Mouse (Mus musculus) forebrain, embryonic 12.5 days (tissue): ENCODE results near the gene Tada1. TPM values are rescaled to one million over a fixed set of nuclear protein-coding genes. Genes with fewer than 3 reads are reported as not detected.

Experiments used
- ATAC-seq: fragments of 200-750 bp; cut with Nextera tagmentation; 2 replicates; pipeline ENCODE4 v1.8.0; 2017; ENCODE audit warnings: moderate TSS enrichment; ENCODE audit not compliant: low FRiP score
- H3K27ac ChIP-seq: fragments of 300-500 bp; sonication (generic); 2 replicates; pipeline ENCODE4 v1.5.1; 2016; ENCODE audit warnings: mild to moderate bottlenecking
- H3K27me3 ChIP-seq: fragments of 300-500 bp; sonication (generic); 2 replicates; pipeline ENCODE4 v1.6.1; 2016; ENCODE audit warnings: mild to moderate bottlenecking
- H3K36me3 ChIP-seq: fragments of 300-500 bp; sonication (generic); replicated peaks from 2 replicates; pipeline ENCODE4 v1.6.1; 2016; ENCODE audit warnings: mild to moderate bottlenecking
- H3K4me1 ChIP-seq: fragments of 300-500 bp; sonication (generic); 2 replicates; pipeline ENCODE4 v1.6.1; 2016
- H3K4me2 ChIP-seq: fragments of 300-500 bp; sonication (generic); 2 replicates; pipeline ENCODE4 v1.6.1; 2016; ENCODE audit warnings: mild to moderate bottlenecking, moderate library complexity
- H3K4me3 ChIP-seq: fragments of 300-500 bp; sonication (generic); replicated peaks from 2 replicates; pipeline ENCODE4 v1.5.1; 2016; ENCODE audit warnings: mild to moderate bottlenecking
- H3K9ac ChIP-seq: fragments of 300-500 bp; sonication (generic); 2 replicates; pipeline ENCODE4 v1.6.1; 2016; ENCODE audit warnings: mild to moderate bottlenecking
- H3K9me3 ChIP-seq: fragments of 300-500 bp; sonication (generic); 2 replicates; pipeline ENCODE4 v1.6.1; 2016
- WGBS: fragments of 180-500 bp; shearing (Covaris S2); methylation state at CpG from one replicate; pipeline ENCODE4 v1.1.7; 2016; 5-methylcytosine and 5-hydroxymethylcytosine counted together
- polyA plus RNA-seq: library from polyadenylated mRNA; unstranded; fragments of >200 nt; fragmentation: Nextera tagmentation; extraction: Ambion mirVana; gene quantifications from 2 replicates; pipeline ENCODE4 v1.2.1, GENCODE M21; 2016

Tada1 gene
- polyA plus RNA-seq, 1 experiment from 2014 or later: 63.0 TPM

DNA sequence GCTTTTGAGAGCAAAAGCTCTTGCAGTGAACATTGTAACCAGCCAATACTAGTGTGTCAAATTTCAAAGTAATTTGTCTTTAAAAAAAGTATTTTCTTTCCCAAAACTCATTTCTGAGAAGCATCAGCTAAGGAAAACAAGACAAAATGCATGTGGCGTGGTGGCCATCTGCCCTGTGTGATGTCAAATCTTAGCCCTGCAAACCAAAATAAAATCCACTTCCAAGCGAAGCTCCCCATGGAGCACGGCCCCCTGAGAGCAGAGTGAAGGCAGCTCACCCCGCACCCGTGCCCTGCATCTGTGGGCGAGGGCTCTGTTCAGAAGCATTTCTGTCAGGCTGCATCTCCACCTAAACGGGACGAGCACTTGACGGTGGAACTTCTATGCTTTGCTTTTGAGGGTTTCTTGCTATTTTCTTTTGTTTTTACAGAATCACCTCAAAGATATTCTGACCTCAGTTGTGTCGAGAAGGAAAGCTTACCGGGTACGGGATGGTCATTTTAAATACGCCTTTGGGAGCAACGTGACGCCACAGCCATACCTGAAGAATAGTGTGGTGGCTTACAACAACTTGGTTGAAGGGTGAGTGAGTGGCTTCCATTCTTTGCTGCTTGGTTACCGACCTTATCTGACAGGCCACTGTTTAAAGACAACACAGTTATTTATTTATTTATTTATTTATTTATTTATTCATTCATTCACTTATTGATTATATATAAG is 10.7 kb downstream of the Tada1 start:
- Histone ChIP-seq H3K4me1 (no peaks in the 10 kb centered on the region), H3K4me2 (no peak overlapping the region), H3K27me3 (no peaks in the 10 kb centered on the region), H3K9me3 (no peaks in the 10 kb centered on the region), H3K36me3 (peaks cover 96% of the 10 kb centered on the region), H3K9ac (no peak overlapping the region), H3K4me3 (no peak overlapping the region), H3K27ac (no peak overlapping the region)
- no peak for ATAC-seq
- 95% methylated on average over 16 of the region's 16 CpGs for WGBS

DNA sequence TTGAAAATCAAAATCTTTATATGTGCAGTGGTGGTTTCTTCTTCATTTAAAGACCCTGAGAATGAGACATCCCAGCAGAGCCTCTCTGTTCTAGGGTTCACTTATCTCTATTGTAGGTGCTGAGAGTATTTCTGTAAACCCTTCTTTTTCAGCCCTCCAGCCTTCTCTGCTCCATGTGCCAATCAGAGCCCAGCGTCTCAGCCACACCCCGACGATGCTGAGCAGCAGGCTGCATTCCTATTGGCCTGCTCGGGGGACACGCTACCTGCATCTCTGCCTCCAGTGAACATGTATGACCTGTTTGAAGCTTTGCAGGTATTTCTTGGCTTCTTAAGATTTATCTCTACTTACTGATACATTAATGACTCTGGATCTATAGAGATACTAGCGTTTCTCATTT is 12.8 kb downstream of the Tada1 start:
- WGBS: 97% methylated on average over 6 of the region's 6 CpGs

DNA sequence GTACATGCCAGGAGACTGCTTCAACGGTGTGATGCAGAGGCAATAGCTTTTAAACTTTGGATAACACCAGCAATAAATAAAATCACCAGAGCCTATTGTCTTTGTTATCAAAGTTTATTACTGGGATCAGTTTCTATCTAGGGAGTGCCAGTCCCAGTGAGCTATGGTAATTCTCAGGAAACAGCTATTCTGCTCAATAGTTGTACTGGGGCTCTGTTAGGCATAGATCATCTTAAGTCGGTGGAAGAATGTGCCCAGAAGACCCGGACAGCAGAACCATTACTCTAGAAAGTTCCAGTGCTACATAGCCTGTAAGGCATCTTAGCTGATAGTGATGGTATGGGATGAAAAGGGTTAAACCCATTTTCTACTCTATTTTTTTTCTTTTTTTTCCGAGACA is 15.9 kb downstream of the Tada1 start:
- no peak for ATAC-seq
- Histone ChIP-seq H3K4me1 (no peaks in the 10 kb centered on the region), H3K27ac (no peak overlapping the region), H3K4me2 (no peak overlapping the region), H3K4me3 (no peak overlapping the region), H3K9ac (no peak overlapping the region), H3K9me3 (no peaks in the 10 kb centered on the region), H3K36me3 (peaks cover 96% of the 10 kb centered on the region), H3K27me3 (no peaks in the 10 kb centered on the region)
- 81% methylated on average over 4 of the region's 4 CpGs for WGBS

More for the DNA sequence above, 12.8 kb downstream of the Tada1 start:
- ATAC-seq: no peak
- Histone ChIP-seq H3K27ac (no peak overlapping the region), H3K4me1 (no peaks in the 10 kb centered on the region), H3K36me3 (peaks cover 95% of the 10 kb centered on the region), H3K4me2 (no peak overlapping the region), H3K9me3 (no peaks in the 10 kb centered on the region), H3K27me3 (no peaks in the 10 kb centered on the region), H3K9ac (no peak overlapping the region), H3K4me3 (no peak overlapping the region)

DNA sequence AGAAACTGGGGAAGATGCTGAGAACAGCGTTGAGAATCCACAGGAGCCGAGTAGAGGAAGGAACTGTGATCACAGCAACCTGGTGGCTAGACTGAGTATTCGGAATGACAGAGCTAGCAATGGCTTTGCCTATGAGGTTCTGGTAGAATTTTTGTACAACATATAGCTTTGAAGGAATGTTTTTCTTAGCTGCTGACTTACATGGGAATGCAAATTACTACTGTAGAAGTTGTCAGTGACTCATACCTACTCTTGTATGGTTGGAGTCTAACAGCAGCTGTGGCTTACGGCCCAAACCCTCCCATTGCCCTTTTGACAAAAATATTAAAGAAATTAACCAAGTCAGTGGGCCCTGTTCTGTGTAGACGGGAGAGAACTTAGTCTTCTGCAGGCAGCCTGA is 16.8 kb downstream of the Tada1 start:
- Histone ChIP-seq H3K4me1 (no peaks in the 10 kb centered on the region), H3K27me3 (no peaks in the 10 kb centered on the region), H3K4me3 (no peak overlapping the region), H3K9me3 (no peaks in the 10 kb centered on the region), H3K9ac (no peak overlapping the region), H3K4me2 (no peak overlapping the region), H3K27ac (no peak overlapping the region), H3K36me3 (peaks cover 96% of the 10 kb centered on the region)
- no peak for ATAC-seq
- 93% methylated on average over 5 of the region's 5 CpGs for WGBS

DNA sequence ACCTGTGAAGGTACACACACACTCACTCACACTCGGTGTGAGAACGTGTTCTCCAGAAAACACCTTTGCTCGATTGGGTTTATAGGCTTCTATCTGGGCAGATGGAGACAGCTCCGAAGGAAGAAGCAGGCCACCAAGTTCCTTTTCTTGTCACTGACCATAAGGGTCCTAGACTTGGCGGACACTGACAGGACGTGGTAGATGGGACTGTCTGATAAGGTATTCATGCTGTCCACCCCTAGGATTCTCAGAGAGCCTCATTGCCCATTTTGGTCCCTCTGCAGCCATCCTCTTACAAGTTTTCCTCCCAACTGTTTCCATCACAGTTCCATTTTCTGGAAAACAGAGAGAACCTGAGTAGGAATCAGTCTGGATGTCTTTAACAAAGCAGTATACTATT is 17.5 kb downstream of the Tada1 start:
- Histone ChIP-seq H3K4me1 (no peaks in the 10 kb centered on the region), H3K27me3 (no peaks in the 10 kb centered on the region), H3K4me3 (no peak overlapping the region), H3K9me3 (no peaks in the 10 kb centered on the region), H3K36me3 (peaks cover 96% of the 10 kb centered on the region), H3K4me2 (no peak overlapping the region), H3K9ac (no peak overlapping the region), H3K27ac (no peak overlapping the region)
- 92% methylated on average over 6 of the region's 6 CpGs for WGBS
- no peak for ATAC-seq

DNA sequence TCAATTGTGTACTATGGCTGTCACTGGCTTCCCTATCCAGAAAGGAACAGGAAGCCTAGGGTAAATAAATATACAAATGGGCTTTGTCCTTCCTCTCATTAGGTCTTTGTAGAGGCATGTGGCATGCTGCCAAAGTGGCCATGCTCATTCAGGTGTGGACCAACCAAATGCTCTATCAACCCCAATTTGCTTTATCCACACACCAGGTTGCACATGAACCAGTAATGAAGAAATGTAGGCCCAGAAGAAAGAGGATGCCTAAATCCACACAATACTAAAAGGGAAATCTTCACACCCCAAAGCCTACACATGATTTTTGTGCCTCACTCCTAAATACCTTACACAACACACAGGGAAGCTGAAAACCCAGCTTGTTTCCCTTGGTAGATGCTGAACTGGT is 22.6 kb downstream of the Tada1 start:
- Histone ChIP-seq H3K9ac (no peak overlapping the region), H3K27me3 (no peaks in the 10 kb centered on the region), H3K4me1 (peaks cover 4% of the 10 kb centered on the region; the same call in 1 of the 2 replicates), H3K36me3 (peaks cover 95% of the 10 kb centered on the region), H3K4me2 (no peak overlapping the region), H3K27ac (no peak overlapping the region), H3K9me3 (no peaks in the 10 kb centered on the region), H3K4me3 (no peak overlapping the region)
- peak; percentile 33; the same call in 1 of the 2 replicates for ATAC-seq

DNA sequence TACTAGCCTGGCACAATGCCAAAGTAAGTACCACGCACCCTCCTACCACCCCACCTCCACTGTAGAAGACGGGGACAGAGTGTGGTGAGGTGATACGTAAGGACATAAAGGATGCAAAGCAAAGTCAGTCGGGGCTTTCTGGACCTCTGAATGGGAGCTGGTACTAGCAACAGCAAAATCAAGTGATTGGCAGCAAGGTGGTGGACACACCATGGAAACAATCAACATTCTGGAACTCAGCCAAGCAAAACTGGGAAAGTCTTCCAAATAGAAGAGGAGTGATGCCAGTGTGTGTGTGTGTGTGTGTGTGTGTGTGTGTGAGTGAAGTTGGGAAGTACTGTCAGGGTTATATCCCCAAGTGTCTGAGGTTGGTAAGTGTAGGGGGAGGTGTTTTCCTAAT is 23.1 kb downstream of the Tada1 start:
- peak; percentile 37; the same call in 1 of the 2 replicates for ATAC-seq

DNA sequence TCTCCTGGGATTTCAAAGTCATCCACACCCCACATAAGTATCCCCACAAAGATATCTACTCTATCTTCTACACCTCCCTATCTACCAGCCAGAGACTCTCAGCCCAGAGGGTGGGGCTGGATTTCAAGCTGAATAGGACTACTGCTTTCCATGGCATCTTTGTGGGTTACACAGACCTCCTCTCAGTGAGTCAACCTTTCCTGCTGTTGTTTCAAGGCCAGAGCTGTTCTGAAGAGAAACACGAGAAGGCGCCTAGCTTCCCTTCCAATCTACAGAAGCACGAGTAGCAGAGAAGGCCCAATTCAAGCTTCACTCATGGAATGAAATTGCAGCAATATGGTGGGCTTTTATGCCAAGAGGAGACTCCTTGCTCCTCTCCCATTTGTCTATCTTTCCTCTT is 24.9 kb downstream of the Tada1 start:
- no peaks in the 10 kb centered on the region for H3K27me3 ChIP-seq
- 90% methylated on average over 3 of the region's 3 CpGs for WGBS
- no peak for ATAC-seq
- no peak overlapping the region for H3K27ac ChIP-seq
- H3K9ac ChIP-seq: no peak overlapping the region
- H3K4me3 ChIP-seq: no peak overlapping the region
- peaks cover 88% of the 10 kb centered on the region for H3K36me3 ChIP-seq
- no peaks in the 10 kb centered on the region for H3K9me3 ChIP-seq
- H3K4me1 ChIP-seq: peaks cover 23% of the 10 kb centered on the region
- no peak overlapping the region for H3K4me2 ChIP-seq

More for the DNA sequence above, 23.1 kb downstream of the Tada1 start:
- WGBS: 82% methylated on average over 4 of the region's 4 CpGs
- Histone ChIP-seq H3K9ac (no peak overlapping the region), H3K27me3 (no peaks in the 10 kb centered on the region), H3K4me1 (peaks cover 4% of the 10 kb centered on the region; the same call in 1 of the 2 replicates), H3K36me3 (peaks cover 94% of the 10 kb centered on the region), H3K27ac (no peak overlapping the region), H3K4me2 (no peak overlapping the region), H3K4me3 (no peak overlapping the region), H3K9me3 (no peaks in the 10 kb centered on the region)

DNA sequence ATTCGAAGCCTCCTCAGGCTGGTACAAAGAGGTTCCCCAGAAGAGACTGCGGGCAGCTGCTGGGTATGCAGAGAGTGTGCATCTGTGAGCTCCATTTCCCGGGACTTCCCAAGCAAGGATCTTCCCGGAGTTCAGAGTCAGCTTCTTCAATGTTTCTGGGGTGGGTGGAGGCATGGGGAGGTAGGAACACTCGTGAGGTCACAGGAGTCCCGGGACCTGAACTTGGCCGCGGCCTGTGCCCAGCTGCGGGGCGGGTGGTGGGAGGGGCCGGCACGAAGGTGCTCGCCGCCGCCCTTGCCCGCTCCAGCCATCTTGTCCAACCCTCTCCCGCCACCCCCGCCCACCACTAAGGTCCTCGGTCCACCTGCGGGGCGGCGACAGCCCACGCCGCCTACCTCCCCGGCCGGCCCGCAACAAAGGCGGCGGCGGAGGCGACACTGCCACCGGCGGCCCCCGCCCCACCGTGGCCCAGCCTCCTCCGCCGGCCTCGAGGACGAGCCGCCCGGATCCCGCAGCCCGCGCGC is 30.3 kb downstream of the Tada1 start:
- H3K36me3 ChIP-seq: peaks cover 39% of the 10 kb centered on the region

DNA sequence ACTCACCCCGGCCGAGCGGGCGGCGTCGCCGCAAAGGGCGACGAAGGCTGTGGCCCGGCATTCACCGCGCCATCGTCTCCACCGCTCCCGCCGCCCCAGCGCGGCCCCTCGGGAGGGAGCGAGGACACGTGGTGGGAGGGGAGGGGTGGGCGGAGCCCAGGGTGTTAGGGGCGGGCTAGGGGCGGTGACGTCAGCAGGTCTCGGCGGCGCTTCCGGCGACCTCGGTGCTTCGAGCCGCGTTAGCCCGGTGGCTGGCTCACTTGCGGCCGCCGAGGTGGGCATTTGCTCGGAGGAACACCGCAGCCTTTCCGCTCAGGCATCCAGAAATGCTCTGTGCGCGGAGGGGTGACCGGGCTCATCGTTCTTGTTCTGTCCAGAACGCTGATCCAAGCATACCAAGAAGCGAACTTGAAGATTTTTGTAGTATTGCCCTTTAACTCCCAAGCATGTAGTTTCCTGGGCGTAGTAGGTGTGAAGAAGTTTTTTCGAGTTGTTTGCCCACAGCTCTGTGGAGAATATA is 30.9 kb downstream of the Tada1 start, which contains the start of gene Pogk:
Gene Pogk (minus strand): TSS at position 163 of the 520 bp plus-strand sequence.
- peak; percentile 96 for ATAC-seq
- H3K27ac ChIP-seq: peak within 1 kb of the TSS; percentile 78
- peak within 1 kb of the TSS; percentile 95 for H3K9ac ChIP-seq
- H3K27me3 ChIP-seq: no peaks in the 10 kb centered on the region
- peak within 1 kb of the TSS; percentile 79 for H3K4me3 ChIP-seq
- H3K4me2 ChIP-seq: peak within 1 kb of the TSS; percentile 82
- H3K9me3 ChIP-seq: peaks cover 9% of the 10 kb centered on the region; the same call in 1 of the 2 replicates
- 6% methylated on average over 49 of the region's 49 CpGs for WGBS
- peaks cover 34% of the 10 kb centered on the region for H3K36me3 ChIP-seq
- peaks cover 20% of the 10 kb centered on the region for H3K4me1 ChIP-seq

More for the DNA sequence above, 30.3 kb downstream of the Tada1 start:
- Histone ChIP-seq H3K9ac (peak overlapping the region; percentile 95), H3K4me2 (peak overlapping the region; percentile 82), H3K9me3 (peaks cover 9% of the 10 kb centered on the region; the same call in 1 of the 2 replicates), H3K4me1 (peaks cover 20% of the 10 kb centered on the region), H3K27ac (peak overlapping the region; percentile 78), H3K4me3 (peak overlapping the region; percentile 79), H3K27me3 (no peaks in the 10 kb centered on the region)
- WGBS: 1% methylated on average over 29 of the region's 45 CpGs
- peak; percentile 81 for ATAC-seq

DNA sequence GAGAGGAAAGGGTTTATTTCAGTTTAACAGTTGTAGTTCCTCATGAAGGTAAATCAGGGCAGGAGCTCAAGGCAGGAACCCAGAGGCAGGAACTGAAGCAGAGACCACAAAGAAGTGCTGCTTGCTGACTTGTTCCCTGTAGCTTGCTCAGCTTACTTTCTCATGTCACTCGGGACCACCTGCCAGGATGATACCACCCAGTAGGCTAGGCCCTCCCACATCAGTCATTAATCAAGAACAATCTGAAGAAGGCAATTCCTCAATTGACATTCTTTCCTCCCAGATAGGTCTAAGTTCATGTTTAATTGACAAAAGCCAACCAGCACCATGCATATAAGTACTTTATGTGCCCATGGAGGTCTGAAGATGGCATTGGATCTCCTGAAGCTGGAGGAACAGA is 32.6 kb downstream of the Tada1 start:
- no peak for ATAC-seq
- Histone ChIP-seq H3K9me3 (peaks cover 9% of the 10 kb centered on the region; the same call in 1 of the 2 replicates), H3K4me1 (peaks cover 20% of the 10 kb centered on the region), H3K9ac (no peak overlapping the region), H3K36me3 (peaks cover 16% of the 10 kb centered on the region), H3K27me3 (no peaks in the 10 kb centered on the region), H3K27ac (no peak overlapping the region), H3K4me3 (no peak overlapping the region), H3K4me2 (no peak overlapping the region)
- WGBS: 92% methylated on average over 1 of the region's 1 CpGs

DNA sequence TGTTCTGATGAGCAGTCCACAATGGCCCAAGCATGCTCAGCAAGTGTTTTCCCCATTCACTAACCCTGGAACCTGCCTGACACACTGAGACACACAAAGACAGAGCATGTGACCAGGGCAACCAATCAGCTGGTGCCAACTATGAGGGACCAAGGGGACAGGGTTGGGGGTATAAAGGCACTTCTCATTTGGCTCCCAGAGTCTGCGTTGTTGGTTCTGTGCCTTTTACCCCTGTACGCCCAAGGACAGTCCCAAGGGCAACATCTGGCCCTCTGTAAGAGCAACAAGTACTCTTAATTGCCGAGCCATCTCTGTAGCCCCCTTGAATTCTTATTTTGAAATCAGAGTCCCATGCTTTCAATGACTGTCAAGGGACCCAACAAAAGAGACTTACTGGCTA is 33.4 kb downstream of the Tada1 start:
- Histone ChIP-seq H3K9me3 (peaks cover 9% of the 10 kb centered on the region; the same call in 1 of the 2 replicates), H3K4me3 (no peak overlapping the region), H3K4me2 (no peak overlapping the region), H3K9ac (no peak overlapping the region), H3K27ac (no peak overlapping the region), H3K36me3 (peaks cover 9% of the 10 kb centered on the region), H3K27me3 (no peaks in the 10 kb centered on the region), H3K4me1 (peaks cover 18% of the 10 kb centered on the region)
- no peak for ATAC-seq
- 91% methylated on average over 3 of the region's 3 CpGs for WGBS
